Mouse (Mus musculus): ENCODE measurements around the gene Kmt5b. TPM values are rescaled to one million over a fixed set of nuclear protein-coding genes. Genes with fewer than 3 reads are reported as not detected.
A peak's percentile ranks its signal among the peaks of the same experiment; 100 is the strongest.

Gene Kmt5b
- polyA plus RNA-seq (2016; fragmentation: Nextera tagmentation; extraction: Ambion mirVana) = 59.3 and 70.8 TPM in 2 replicates

GRCm38 (mm10) chr19:3767276-3767780, at the start of gene Kmt5b:
Gene Kmt5b (plus strand): TSS chr19:3767421.
- WGBS = under 1% methylated on average over 38 of the region's 39 CpGs
- Histone ChIP-seq H3K36me3 (no peaks in the 10 kb centered on the region), H3K9ac (peak within 1 kb of the TSS; percentile 100), H3K4me2 (replicated peaks) (peak within 1 kb of the TSS; percentile 71), H3K4me3 (peak within 1 kb of the TSS; percentile 83), H3K9me3 (replicated peaks) (no peaks in the 10 kb centered on the region), H3K27ac (peak within 1 kb of the TSS; percentile 100), H3K27me3 (no peaks in the 10 kb centered on the region), H3K4me1 (peaks cover 25% of the 10 kb centered on the region)
- ATAC-seq (ENCODE audit: low FRiP score) = peak; percentile 64

GRCm38 (mm10) chr19:3718481-3719361, 48.5 kb upstream of the Kmt5b start:
- Histone ChIP-seq H3K36me3 (peaks cover 33% of the 10 kb centered on the region), H3K27me3 (no peaks in the 10 kb centered on the region), H3K4me3 (peak overlapping the region; percentile 32), H3K27ac (no peak overlapping the region), H3K4me1 (peaks cover 14% of the 10 kb centered on the region), H3K4me2 (replicated peaks) (peak overlapping the region; percentile 61), H3K9ac (peak overlapping the region; percentile 49), H3K9me3 (replicated peaks) (no peaks in the 10 kb centered on the region)
- peak; percentile 62 for ATAC-seq (ENCODE audit: low FRiP score)
- 41% methylated on average over 19 of the region's 19 CpGs for WGBS

DNA sequence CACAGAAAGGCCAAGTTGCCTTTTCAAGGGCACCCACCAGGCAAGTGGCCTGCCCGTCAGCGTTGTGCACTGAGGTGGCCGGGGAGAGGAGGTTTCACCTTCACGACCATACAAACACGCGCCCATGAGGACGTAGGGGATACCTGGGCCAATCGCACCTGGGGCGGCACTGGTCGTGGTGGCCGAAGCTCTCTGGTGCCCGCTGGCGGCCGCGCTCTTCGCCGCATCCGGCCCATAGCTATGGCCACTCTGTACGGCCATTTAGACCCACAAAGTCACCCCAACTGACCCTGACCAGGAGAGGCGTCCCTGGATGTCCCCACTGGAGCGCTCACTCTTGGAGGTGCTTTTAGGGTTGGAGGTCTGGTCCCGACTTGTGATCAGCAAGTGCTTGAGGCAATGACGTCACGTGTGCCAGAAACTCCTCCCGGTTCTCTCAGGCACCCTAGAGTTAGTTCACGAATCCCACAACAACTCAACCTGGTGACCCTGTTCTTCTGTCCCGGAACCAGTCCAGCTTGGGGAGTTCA, 47.8 kb upstream of the Kmt5b start:
- Histone ChIP-seq H3K9ac (peak overlapping the region; percentile 49), H3K27ac (no peak overlapping the region), H3K36me3 (peaks cover 33% of the 10 kb centered on the region), H3K27me3 (no peaks in the 10 kb centered on the region), H3K4me1 (peaks cover 14% of the 10 kb centered on the region), H3K9me3 (replicated peaks) (no peaks in the 10 kb centered on the region), H3K4me2 (replicated peaks) (peak overlapping the region; percentile 61), H3K4me3 (peak overlapping the region; percentile 32)
- peak; percentile 73 for ATAC-seq (ENCODE audit: low FRiP score)
- 1% methylated on average over 27 of the region's 27 CpGs for WGBS

DNA sequence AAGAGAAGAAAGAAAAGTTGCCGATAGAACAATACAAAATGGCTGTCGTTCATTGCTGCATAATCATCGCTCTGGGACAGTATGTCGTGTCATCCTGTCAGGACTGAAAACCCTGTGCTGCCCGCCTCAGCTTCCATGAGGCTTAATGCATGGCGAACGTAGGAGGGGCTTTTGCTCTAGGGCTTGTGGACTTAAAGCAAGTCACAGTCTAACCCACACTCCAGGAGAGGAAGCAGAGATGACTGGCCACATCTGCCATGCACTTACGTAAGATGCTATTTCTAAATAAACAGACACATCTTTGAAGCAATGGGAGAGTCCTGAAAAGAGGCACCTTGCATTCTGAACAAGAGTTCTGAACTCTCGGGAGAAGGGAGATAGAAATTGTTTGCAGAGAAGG, 44.1 kb upstream of the Kmt5b start:
- Histone ChIP-seq H3K9me3 (replicated peaks) (no peaks in the 10 kb centered on the region), H3K4me1 (peaks cover 14% of the 10 kb centered on the region), H3K36me3 (peaks cover 2% of the 10 kb centered on the region; the same call in 1 of the 2 replicates), H3K9ac (no peak overlapping the region), H3K27me3 (no peaks in the 10 kb centered on the region), H3K27ac (no peak overlapping the region), H3K4me3 (no peak overlapping the region), H3K4me2 (replicated peaks) (no peak overlapping the region)
- ATAC-seq (ENCODE audit: low FRiP score) = no peak
- WGBS = 93% methylated on average over 9 of the region's 9 CpGs

DNA sequence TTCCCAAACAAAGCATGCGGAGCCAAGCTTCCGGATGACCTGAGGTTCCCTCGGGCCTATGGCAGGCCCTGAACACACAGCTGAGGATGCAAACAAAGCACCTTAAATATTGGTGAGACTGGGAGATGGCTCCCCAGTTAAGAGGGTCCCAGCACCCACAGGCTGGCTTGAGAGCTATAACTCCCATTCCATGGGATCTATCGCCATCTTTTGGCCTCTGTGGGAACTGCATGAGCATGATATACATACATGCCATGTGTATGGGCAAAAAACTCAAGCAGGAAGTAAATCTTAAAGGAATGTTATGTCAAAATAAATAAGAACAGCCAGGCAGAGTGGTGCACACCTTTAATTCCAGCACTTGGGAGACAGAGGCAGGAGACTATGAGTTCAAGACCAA, 43.3 kb upstream of the Kmt5b start:
- Histone ChIP-seq H3K9ac (no peak overlapping the region), H3K4me1 (peaks cover 12% of the 10 kb centered on the region), H3K27ac (no peak overlapping the region), H3K27me3 (no peaks in the 10 kb centered on the region), H3K4me3 (no peak overlapping the region), H3K9me3 (replicated peaks) (no peaks in the 10 kb centered on the region), H3K4me2 (replicated peaks) (no peak overlapping the region), H3K36me3 (no peaks in the 10 kb centered on the region)
- no peak for ATAC-seq (ENCODE audit: low FRiP score)
- 77% methylated on average over 4 of the region's 4 CpGs for WGBS

DNA sequence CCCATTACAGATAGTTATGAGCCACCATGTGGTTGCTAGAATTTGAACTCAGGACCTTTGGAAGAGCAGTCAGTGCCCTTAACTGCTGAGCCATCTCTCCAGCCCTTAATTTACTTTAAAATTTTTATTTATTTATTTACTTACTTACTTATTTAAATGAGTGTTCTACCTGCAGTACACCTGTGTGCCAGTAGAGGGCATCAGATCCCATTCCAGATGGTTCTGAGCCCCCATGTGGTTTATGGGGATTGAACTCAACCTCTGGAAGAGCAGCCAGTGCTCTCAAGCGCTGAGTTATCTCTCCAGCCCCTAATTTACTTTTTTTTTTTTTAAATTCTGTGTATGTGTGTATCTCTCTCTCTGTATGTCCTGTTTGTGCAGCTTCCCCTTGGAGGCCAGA, 42.4 kb upstream of the Kmt5b start:
- H3K4me1 ChIP-seq = peaks cover 3% of the 10 kb centered on the region; the same call in 1 of the 2 replicates
- no peak overlapping the region for H3K27ac ChIP-seq
- no peaks in the 10 kb centered on the region for H3K9me3 ChIP-seq (replicated peaks)
- ATAC-seq (ENCODE audit: low FRiP score) = no peak
- H3K4me3 ChIP-seq = no peak overlapping the region
- no peak overlapping the region for H3K9ac ChIP-seq
- 33% methylated on average over 1 of the region's 1 CpGs for WGBS
- H3K4me2 ChIP-seq (replicated peaks) = no peak overlapping the region
- H3K27me3 ChIP-seq = no peaks in the 10 kb centered on the region
- H3K36me3 ChIP-seq = no peaks in the 10 kb centered on the region

GRCm38 (mm10) chr19:3728901-3729300, 38.3 kb upstream of the Kmt5b start:
- H3K9ac ChIP-seq = no peak overlapping the region
- H3K9me3 ChIP-seq (replicated peaks) = no peaks in the 10 kb centered on the region
- H3K27me3 ChIP-seq = no peaks in the 10 kb centered on the region
- H3K4me2 ChIP-seq (replicated peaks) = no peak overlapping the region
- no peaks in the 10 kb centered on the region for H3K36me3 ChIP-seq
- no peak overlapping the region for H3K27ac ChIP-seq
- ATAC-seq (ENCODE audit: low FRiP score) = no peak
- no peak overlapping the region for H3K4me3 ChIP-seq
- H3K4me1 ChIP-seq = no peaks in the 10 kb centered on the region
- 78% methylated on average over 2 of the region's 2 CpGs for WGBS

DNA sequence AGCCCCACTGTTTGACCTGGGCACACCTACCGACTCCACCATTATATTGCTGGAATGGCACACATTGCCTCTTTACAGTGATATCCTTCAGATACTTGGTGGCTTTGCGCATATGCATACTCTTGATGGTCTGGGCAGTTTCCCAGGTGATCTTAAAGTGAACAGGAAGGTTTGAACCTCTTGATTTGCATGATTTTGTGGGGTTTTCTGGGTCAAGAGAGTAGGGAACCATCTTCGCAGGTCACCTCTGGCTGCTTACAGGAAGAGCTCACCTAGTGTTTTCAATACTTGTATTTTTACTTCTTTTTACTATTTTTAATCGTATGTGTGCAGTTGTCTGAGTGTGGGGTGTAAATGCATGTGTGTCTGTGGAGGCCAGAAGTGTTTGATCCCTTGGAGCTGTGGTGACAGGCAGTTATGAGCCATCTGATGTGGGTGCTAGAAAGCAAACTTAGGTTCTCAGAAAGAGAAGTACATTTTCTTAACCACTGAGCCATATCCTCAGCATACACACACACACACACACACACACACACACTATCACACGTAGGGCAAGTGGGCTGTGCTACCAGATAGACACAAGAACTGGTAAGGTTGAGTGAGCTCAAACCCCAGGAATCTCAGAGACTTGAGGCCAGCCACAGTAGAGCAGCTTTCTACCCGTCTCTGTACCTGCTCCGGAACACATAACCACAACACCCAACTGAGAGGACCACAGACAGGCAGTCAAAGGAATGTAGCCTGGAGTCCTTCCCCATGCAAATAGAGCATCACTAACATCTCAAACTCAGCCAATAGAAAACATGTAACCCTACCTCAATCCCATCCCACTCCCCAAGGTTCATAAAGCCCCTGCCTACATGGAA, 36.2 kb upstream of the Kmt5b start:
- ATAC-seq (ENCODE audit: low FRiP score) = no peak

DNA sequence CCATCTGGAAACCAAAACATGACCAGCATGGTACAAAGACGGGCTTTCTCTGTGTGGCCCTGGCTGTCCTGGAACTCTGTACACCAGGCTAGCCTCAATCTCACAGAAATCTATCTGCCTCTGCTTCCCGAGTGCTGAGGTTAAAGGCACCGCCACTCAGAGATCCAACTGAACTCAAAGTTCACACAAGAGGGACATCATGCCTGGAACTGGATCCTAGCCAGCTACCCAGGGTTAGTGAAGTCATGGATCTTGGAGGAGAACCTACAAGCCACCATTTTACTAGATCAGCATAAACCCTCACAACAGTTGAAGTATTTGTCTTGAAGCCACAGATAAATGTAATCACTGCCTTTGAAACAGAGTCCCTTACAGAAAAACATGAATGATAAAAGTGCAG, 31.2 kb upstream of the Kmt5b start:
- Histone ChIP-seq H3K9me3 (replicated peaks) (no peaks in the 10 kb centered on the region), H3K27ac (no peak overlapping the region), H3K4me2 (replicated peaks) (no peak overlapping the region), H3K36me3 (no peaks in the 10 kb centered on the region), H3K9ac (no peak overlapping the region), H3K27me3 (no peaks in the 10 kb centered on the region), H3K4me3 (no peak overlapping the region), H3K4me1 (no peaks in the 10 kb centered on the region)
- WGBS = 87% methylated on average over 3 of the region's 3 CpGs
- no peak for ATAC-seq (ENCODE audit: low FRiP score)

More for the DNA sequence above, 36.2 kb upstream of the Kmt5b start:
- Histone ChIP-seq H3K4me3 (no peak overlapping the region), H3K4me1 (no peaks in the 10 kb centered on the region), H3K27me3 (no peaks in the 10 kb centered on the region), H3K9ac (no peak overlapping the region), H3K36me3 (no peaks in the 10 kb centered on the region), H3K27ac (no peak overlapping the region), H3K4me2 (replicated peaks) (no peak overlapping the region), H3K9me3 (replicated peaks) (no peaks in the 10 kb centered on the region)
- WGBS = 90% methylated on average over 7 of the region's 7 CpGs

DNA sequence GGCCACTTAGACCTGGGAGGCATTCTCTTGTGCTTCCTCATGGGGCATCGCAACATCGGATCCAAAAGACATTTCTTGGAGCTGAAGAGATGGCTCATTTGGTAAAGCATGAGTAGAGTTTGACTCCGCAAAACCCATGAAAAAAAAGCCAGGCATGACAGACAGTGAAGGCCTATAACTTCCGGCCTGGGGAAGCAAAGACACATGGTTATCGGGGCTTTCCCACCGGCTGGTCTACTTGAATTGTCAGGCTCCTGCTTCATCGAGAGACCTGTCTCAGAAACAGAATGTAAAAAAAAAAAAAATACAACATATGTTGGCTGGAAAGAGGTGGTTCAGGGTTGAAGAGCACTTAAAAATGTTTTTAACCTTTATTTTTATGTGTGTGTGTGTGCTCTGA, 27.6 kb upstream of the Kmt5b start:
- no peak overlapping the region for H3K27ac ChIP-seq
- no peak overlapping the region for H3K4me2 ChIP-seq (replicated peaks)
- no peaks in the 10 kb centered on the region for H3K36me3 ChIP-seq
- no peaks in the 10 kb centered on the region for H3K9me3 ChIP-seq (replicated peaks)
- 87% methylated on average over 7 of the region's 7 CpGs for WGBS
- no peak overlapping the region for H3K4me3 ChIP-seq
- H3K9ac ChIP-seq = no peak overlapping the region
- H3K27me3 ChIP-seq = no peaks in the 10 kb centered on the region
- H3K4me1 ChIP-seq = peaks cover 9% of the 10 kb centered on the region
- no peak for ATAC-seq (ENCODE audit: low FRiP score)

DNA sequence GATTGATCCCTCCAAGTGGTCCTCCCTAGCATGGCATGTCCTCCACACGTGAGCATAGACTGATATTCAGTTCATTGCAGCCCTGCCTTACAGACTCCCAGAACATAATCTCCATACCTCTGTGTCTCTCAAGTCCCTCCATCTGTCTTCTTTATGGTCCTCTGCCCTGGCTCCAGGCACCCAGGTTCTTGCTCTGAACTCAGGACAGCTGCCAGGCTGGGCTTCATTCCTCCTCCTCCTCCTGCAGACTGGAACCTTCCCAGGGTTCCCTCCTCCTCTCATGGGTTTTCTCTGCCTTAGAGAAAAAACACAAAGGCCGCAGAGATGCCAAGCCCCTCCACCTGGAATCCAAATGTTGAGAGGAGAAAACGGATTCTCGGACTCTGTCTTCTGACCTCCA, 24.5 kb upstream of the Kmt5b start:
- Histone ChIP-seq H3K27me3 (no peaks in the 10 kb centered on the region), H3K4me3 (no peak overlapping the region), H3K9ac (no peak overlapping the region), H3K4me1 (peaks cover 9% of the 10 kb centered on the region), H3K27ac (peak overlapping the region; percentile 62; the same call in 1 of the 2 replicates), H3K36me3 (no peaks in the 10 kb centered on the region), H3K9me3 (replicated peaks) (no peaks in the 10 kb centered on the region), H3K4me2 (replicated peaks) (peak overlapping the region; percentile 27; the same call in 1 of the 2 replicates)
- 51% methylated on average over 4 of the region's 4 CpGs for WGBS
- no peak for ATAC-seq (ENCODE audit: low FRiP score)

GRCm38 (mm10) chr19:3743362-3743761, 23.9 kb upstream of the Kmt5b start:
- Histone ChIP-seq H3K9me3 (replicated peaks) (peaks cover 4% of the 10 kb centered on the region; the same call in 1 of the 2 replicates), H3K27ac (no peak overlapping the region), H3K27me3 (no peaks in the 10 kb centered on the region), H3K4me1 (peaks cover 9% of the 10 kb centered on the region), H3K9ac (0 out of 2 replicates have a peak overlapping the region, but pooled peaks have one; percentile 68), H3K36me3 (no peaks in the 10 kb centered on the region), H3K4me2 (replicated peaks) (peak overlapping the region; percentile 63), H3K4me3 (peak overlapping the region; percentile 42)
- ATAC-seq (ENCODE audit: low FRiP score) = no peak
- WGBS = 82% methylated on average over 7 of the region's 7 CpGs

All from hindbrain, embryonic 12.5 days (tissue).